Mouse (Mus musculus) lung, postnatal 14 days (tissue): Measurements from ENCODE around the gene Vti1a.
A peak's percentile ranks its signal among the peaks of the same experiment; 100 is the strongest.

Experiments used
- DNase-seq: peaks from one replicate; pipeline ENCODE4 v3.0.0; 2021

Gene Vti1a

DNA sequence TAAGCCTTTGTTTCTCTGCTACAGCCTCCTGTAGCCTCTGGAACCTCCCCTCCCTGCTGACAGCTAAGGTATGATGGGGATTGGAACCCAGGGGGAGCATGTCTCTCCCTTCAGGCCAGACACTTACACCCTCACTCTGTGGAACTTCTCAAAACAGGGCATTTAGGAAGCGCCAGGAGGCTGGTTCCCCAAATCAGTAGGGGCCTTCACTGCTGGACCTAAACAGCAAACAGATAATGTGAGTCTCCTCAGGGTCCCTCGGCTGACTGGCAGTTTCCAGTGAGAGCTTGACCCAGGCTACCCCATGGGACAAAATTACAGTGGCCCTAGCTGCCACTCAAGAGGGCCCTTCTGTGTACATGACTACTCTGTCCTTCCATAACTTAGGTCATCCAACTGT lies 325.8 kb downstream of the Vti1a start:
- DNase-seq = no peak

DNA sequence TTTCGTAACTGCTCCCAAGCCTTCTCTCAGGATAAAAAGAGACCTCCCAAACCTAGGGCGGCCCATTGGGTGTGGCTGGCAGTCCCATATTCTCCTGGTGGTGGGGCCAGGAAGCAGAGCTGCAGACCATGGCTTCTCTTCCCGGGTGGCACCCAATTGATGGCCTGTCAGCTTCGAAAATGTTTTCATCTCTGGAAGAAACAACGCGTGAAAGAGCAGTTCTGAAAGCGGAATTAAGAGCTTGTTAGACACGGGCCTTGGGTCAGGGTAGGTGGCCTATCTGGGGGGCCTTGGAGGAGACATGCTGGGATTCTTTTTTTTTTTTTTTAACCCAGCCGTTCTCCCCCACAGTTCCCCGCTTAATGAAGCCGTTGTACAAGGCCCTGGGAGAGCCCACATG lies 326.3 kb downstream of the Vti1a start:
- DNase-seq = no peak

DNA sequence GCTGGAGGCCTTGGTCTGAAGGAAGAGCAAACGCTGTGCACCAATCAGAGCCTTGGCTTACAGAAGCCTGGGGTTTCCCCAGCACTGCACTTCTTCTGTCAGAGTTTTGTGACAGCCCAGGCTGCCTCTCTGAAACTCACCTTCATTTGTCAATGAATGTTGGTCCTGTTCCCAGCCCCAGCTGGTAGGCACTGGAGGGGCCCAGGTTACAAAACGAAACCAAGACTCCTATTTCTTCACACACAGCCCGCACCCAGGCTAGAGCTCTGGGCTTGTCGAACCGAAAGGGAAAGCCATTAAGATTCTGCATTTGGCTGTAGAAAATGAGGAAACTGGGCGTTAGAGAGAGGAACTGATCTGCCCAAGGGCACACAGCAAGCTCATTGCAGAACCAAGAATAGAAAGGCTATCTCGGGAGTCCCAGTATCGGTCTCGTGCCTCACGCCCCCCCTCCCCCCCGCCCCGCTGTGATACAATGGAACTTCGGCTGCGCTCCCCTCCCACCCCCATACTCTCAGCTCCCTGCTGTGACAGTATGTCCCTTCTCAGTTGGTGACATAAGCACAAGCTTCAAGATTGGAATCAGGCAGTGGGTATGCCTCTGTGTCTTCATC lies 327.3 kb downstream of the Vti1a start:
- peak; percentile 46 for DNase-seq

DNA sequence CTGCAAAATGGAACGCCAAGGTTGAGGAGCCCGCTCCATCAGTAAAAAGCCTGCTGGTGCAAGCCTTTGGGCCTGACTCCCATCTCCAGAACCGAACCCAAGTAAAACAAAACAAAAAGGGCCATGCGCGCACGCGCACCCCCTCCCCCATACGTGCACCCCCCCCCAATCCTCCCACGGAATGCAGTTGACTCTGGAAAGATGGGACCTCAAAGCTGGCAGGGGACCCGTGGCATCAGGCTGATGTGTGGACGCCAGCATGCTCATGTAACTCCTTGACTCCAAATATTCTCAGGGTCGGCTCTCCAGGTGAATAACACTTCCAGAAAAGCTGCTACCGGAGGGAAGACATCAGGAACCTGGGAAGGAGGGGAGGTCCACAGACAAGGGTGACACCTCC lies 327.8 kb downstream of the Vti1a start:
- DNase-seq = no peak

DNA sequence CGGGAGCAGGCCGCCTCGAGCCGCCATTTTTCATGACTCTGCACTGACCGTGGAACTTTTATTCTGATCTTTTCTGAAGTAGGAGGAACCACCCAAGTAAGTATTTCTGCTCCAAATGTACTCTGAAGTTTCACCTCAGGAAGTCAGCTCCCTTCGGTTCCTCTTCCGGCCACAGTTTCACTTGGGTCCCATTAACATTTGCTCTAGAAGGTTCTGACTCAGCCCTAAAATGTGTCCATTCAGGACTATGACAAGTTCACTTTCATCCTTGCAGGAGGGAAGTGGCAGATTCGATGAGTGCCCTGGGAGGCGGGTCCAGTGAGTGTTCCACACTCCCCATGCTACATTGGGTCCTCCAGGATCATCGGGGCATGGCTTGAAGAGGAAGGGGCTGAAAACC lies 333.3 kb downstream of the Vti1a start:
- DNase-seq = no peak

DNA sequence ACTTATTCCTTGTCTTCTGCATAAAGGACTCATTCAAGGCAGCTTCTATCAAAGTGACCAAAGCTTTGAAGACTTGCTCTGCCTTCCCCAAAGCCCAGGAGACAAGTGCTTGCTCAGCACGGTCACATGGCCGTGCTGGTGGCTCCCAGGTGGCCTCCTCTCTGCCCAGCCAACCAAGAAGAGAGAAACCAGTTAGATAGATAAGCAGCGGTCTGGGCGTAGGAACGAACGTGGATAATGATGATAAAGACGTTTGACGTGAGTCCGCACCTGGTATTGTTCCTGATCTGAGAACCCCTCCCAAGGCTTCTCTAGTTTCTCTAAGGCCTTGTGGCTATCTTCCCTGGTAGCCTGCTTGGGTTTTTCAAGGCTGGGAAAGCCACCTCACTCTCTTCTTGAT lies 334.9 kb downstream of the Vti1a start:
- no peak for DNase-seq

DNA sequence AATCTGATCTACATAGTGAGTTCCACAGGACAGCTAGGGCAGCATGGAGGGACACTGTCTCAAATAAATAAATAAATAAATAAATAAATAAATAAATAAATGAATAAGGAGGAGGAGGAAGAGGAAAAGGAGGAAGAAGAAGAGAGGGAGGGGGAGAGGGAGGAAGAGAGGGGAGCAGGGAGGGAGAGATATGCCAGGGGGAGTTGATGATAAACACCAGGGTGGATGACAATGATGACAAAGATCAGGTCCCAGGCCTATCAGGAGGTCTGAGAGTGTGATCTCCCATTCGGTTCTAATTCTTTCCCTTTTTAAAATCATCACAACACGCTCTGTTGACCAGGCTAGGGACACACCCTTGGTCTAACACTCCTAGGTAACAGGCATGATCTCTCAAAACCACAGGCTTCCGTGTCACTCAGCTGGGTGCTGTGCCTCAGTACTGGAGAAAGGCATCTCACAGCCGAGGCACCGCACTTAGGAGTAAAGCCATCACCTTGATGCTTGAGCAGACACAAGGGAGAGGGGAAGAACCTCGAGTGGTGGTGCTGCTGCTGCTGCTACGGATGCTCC lies 336.7 kb downstream of the Vti1a start:
- DNase-seq = no peak

DNA sequence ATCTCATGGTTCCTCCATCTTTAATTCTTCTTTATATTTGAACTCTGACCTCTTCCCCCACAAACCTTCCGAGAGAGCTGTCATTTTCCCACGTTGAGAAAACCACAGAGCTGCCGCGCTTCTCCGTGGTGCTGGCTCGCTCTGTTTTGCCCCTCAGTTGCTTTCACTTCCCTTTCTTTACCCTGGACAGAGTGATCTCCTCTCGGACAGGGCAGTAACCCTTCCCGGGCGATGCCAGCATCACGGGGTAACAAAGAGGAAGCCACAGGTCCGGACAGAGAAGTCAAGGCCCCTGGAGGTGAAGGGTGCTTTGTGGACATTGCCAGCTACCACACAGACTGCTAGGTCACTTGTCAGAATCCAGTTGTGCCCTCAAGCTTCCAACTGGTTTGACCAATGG lies 344.1 kb downstream of the Vti1a start:
- peak; percentile 8 for DNase-seq

DNA sequence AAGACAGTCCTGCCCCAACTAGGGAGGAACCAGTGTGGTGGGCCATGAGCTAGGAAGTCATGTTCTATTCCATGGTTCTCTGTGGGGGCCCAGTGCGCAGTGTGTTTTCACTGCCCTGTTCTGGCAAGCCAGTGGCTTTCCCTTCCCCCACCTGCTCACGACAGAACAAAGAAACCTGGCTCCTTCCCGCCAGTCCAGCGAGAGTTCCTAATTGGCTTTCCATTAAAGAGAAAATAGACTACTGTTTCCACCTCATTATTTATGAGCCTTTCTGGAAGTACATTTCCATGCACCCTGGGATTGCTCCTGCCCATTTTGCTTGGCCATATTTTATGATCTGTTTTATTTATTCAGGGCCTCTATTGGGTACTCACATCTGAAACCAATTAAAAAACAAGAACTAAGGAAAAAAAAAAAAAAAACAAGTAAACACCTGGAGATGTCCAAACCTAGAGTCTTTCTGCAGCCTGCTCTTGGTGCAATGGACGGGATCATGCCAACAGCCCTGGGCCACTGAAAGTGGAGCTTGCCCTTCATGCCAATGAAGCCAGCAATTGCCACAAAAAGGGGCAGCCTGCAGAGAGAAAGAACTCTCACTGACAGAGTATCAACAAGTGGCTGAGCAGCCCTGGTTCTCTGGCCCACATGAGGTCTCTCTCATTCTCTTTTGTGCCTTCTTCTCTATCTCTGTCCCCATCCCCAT lies 346.6 kb downstream of the Vti1a start:
- DNase-seq = no peak

DNA sequence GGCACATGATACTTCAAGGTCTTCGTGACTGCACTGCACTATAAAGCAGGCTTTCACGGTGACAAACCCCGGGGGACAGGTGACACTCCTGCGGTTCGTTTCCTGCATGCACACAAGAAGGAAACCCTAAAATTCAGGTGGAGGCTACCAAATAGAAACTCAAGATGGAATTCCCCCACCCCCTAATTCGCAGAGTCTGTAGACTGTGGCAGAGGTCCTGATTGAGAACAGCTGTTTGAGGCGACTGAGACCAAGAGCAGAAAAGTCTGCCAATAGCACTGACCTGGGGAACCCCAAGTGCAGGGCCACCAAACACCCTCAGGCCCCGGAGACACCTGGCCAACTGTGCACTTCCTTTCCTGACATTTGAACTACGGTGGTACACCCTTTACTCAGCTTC lies 351.7 kb downstream of the Vti1a start:
- DNase-seq = no peak

DNA sequence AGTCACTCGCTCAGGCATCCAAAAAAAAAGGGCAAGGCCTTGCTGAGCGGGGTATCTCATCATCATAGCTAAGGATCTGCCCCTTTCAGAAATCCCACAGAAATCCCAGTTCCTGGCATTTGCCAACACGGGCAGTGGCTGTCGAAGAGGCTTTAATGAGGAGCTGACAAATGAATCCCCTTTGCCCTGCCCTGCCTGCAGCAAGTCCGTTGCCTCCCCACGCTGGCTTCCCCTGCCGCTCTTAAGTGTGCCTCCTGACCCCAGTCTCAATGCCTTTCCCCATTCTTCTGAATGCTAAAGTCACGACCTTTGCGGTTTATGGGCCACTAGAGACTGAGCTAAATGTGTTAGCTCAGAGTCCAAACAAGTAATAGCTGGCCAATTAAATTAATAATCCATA lies 352.8 kb downstream of the Vti1a start:
- DNase-seq = no peak
